Mouse (Mus musculus): ENCODE measurements around the gene Grm8. TPM values are rescaled to one million over a fixed set of nuclear protein-coding genes. Genes with fewer than 3 reads are reported as not detected.

Gene Grm8
- polyA plus RNA-seq, 1 experiment from 2014 or later, result 3.0 TPM

DNA sequence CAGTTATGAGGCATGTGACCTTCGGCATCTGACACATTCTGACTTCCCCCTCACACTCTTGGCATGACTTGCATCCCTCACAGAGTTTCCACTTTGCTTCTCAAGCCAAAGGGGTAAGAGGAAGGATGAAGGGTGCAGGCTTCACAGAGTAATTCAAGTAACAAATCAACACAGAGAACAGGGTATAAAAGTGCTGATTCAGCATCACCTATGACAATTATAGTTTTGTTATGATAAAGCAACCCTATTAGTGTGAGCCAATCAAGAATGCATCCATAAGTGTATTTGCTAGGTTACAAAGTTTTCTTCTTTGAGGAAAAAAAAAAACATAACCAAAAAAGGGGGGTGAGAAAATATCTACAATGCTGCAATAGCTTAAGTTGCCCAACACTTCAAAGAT lies 117.3 kb downstream of the Grm8 start:
- Histone ChIP-seq H3K9ac (no peak overlapping the region), H3K36me3 (replicated peaks) (no peaks in the 10 kb centered on the region), H3K27ac (no peak overlapping the region), H3K4me1 (no peaks in the 10 kb centered on the region), H3K9me3 (no peaks in the 10 kb centered on the region), H3K4me2 (no peak overlapping the region), H3K27me3 (no peaks in the 10 kb centered on the region), H3K4me3 (replicated peaks) (no peak overlapping the region)
- WGBS, result 74% methylated on average over 1 of the region's 1 CpGs
- no peak for ATAC-seq (ENCODE audit: low FRiP score)

- H3K4me3 ChIP-seq (replicated peaks), result no peak overlapping the region
- H3K27me3 ChIP-seq, result no peaks in the 10 kb centered on the region
- 91% methylated on average over 3 of the region's 3 CpGs for WGBS
- no peak overlapping the region for H3K4me2 ChIP-seq
- H3K36me3 ChIP-seq (replicated peaks), result no peaks in the 10 kb centered on the region
- no peak for ATAC-seq (ENCODE audit: low FRiP score)
- H3K9me3 ChIP-seq, result no peaks in the 10 kb centered on the region
- H3K9ac ChIP-seq, result no peak overlapping the region
- H3K27ac ChIP-seq, result no peak overlapping the region
- H3K4me1 ChIP-seq, result no peaks in the 10 kb centered on the region
These were observed 128.0 kb downstream of the Grm8 start for GRCm38 (mm10) chr6:28007001-28007400.

DNA sequence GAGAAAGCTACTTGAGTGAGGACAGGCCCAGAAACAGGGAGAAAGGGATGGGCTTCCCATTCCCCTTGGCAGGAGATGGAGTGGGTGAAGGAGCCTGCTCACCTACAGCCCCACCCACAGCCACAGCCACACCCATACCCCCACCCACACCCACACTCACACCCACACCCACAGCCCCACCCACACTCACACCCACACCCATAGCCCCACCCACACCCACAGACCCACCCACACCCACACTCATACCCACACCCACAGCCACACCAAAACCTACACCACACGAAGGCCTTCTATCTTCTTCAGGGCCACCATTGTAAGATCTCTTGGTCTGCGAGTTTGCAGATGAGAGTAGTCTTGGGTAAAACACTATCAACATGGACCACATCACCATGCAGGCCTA lies 137.7 kb downstream of the Grm8 start:
- H3K4me2 ChIP-seq, result no peak overlapping the region
- WGBS, result 95% methylated on average over 2 of the region's 2 CpGs
- no peaks in the 10 kb centered on the region for H3K4me1 ChIP-seq
- H3K27me3 ChIP-seq, result no peaks in the 10 kb centered on the region
- H3K4me3 ChIP-seq (replicated peaks), result no peak overlapping the region
- no peaks in the 10 kb centered on the region for H3K36me3 ChIP-seq (replicated peaks)
- H3K9me3 ChIP-seq, result no peaks in the 10 kb centered on the region
- H3K27ac ChIP-seq, result no peak overlapping the region
- no peak for ATAC-seq (ENCODE audit: low FRiP score)
- no peak overlapping the region for H3K9ac ChIP-seq

DNA sequence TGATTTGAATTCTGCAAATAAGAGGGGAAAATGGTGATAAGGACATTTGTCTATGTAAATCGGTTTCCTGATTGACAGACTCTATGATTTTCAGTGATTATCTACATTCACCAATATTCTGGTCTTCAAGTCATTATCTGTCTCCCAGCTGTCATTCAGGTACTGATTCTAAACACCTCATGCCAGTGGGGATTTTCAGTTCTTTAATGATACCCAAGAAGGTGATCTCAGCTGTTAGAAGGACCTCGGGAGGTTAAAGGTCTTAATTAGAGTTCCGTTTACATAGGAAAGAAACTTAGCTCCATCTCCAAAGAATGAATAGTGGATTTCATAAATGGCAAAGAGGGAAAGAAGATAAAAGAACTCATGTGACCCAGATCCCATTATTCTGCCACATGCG lies 143.7 kb downstream of the Grm8 start:
- ATAC-seq (ENCODE audit: low FRiP score), result no peak
- 57% methylated on average over 4 of the region's 4 CpGs for WGBS
- no peak overlapping the region for H3K27ac ChIP-seq

DNA sequence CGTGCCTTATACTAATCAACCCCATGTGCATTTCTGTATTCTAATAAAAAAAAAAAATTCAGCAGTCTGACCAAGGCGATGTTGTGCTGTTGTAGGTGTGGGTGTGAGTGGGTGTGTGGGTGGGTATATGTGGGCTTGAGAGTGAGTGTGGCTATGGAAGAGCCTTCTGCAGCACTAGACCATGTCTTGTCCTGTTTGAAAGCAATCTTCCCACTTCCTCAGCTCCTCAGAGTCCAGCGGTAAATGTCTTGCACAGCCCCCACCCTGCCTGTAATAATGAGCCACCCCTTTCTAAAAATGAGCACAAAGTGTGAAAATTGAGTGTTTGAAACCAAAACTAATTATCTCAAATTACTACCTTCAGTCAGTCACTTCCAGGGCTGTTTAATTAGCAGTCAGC lies 152.4 kb downstream of the Grm8 start:
- Histone ChIP-seq H3K4me1 (no peaks in the 10 kb centered on the region; the same call in 1 of the 2 replicates), H3K36me3 (replicated peaks) (no peaks in the 10 kb centered on the region), H3K4me3 (replicated peaks) (no peak overlapping the region), H3K4me2 (no peak overlapping the region), H3K27ac (no peak overlapping the region), H3K27me3 (no peaks in the 10 kb centered on the region; the same call in 1 of the 2 replicates), H3K9ac (no peak overlapping the region), H3K9me3 (no peaks in the 10 kb centered on the region)
- whole genome bisulfite sequencing, result 76% methylated on average over 3 of the region's 3 CpGs
- peak; percentile 41; the same call in 1 of the 2 replicates for ATAC-seq (ENCODE audit: low FRiP score)

More for the DNA sequence above, 143.7 kb downstream of the Grm8 start:
- Histone ChIP-seq H3K9me3 (no peaks in the 10 kb centered on the region), H3K4me2 (no peak overlapping the region), H3K4me1 (no peaks in the 10 kb centered on the region), H3K36me3 (replicated peaks) (no peaks in the 10 kb centered on the region), H3K4me3 (replicated peaks) (no peak overlapping the region), H3K27me3 (no peaks in the 10 kb centered on the region), H3K9ac (no peak overlapping the region)

- WGBS, result 38% methylated on average over 1 of the region's 1 CpGs
- Histone ChIP-seq H3K9me3 (no peaks in the 10 kb centered on the region), H3K27me3 (no peaks in the 10 kb centered on the region; the same call in 1 of the 2 replicates), H3K4me1 (no peaks in the 10 kb centered on the region; the same call in 1 of the 2 replicates), H3K27ac (no peak overlapping the region), H3K36me3 (replicated peaks) (no peaks in the 10 kb centered on the region), H3K4me3 (replicated peaks) (no peak overlapping the region), H3K4me2 (no peak overlapping the region), H3K9ac (no peak overlapping the region)
- ATAC-seq (ENCODE audit: low FRiP score), result no peak
These were observed 153.0 kb downstream of the Grm8 start for GRCm38 (mm10) chr6:27982021-27982420.

- H3K4me2 ChIP-seq, result no peak overlapping the region
- H3K4me1 ChIP-seq, result no peaks in the 10 kb centered on the region
- no peaks in the 10 kb centered on the region for H3K36me3 ChIP-seq (replicated peaks)
- no peak overlapping the region for H3K27ac ChIP-seq
- no peak overlapping the region for H3K9ac ChIP-seq
- H3K9me3 ChIP-seq, result no peaks in the 10 kb centered on the region
- H3K4me3 ChIP-seq (replicated peaks), result no peak overlapping the region
- 90% methylated on average over 5 of the region's 5 CpGs for WGBS
- ATAC-seq (ENCODE audit: low FRiP score), result no peak
- no peaks in the 10 kb centered on the region for H3K27me3 ChIP-seq
These were observed 157.6 kb downstream of the Grm8 start for GRCm38 (mm10) chr6:27977361-27977760.

DNA sequence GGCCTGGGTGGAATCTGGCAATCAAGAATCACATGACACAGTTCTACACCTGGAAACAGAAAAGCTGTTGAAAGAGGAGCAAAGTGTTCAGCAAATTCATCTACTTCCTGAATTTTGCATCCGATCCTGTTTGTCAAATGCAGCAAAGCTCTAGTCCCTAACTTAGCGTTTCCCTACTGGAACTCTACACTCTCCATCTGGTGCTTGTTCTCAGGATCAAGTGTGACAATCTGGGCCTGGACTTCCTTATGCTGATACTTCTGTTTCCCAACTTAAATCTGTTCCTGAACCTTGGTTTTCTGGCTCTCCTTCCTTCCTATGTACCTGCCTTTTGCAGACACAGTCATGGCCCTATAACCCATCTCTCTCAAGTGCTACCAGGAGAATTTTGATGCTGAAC lies 166.1 kb downstream of the Grm8 start:
- no peaks in the 10 kb centered on the region for H3K9me3 ChIP-seq
- H3K4me3 ChIP-seq (replicated peaks), result no peak overlapping the region
- H3K36me3 ChIP-seq (replicated peaks), result no peaks in the 10 kb centered on the region
- no peak for ATAC-seq (ENCODE audit: low FRiP score)
- no peak overlapping the region for H3K27ac ChIP-seq
- H3K4me2 ChIP-seq, result no peak overlapping the region
- no peak overlapping the region for H3K9ac ChIP-seq
- no peaks in the 10 kb centered on the region for H3K4me1 ChIP-seq
- WGBS, result 90% methylated on average over 2 of the region's 2 CpGs
- no peaks in the 10 kb centered on the region for H3K27me3 ChIP-seq

DNA sequence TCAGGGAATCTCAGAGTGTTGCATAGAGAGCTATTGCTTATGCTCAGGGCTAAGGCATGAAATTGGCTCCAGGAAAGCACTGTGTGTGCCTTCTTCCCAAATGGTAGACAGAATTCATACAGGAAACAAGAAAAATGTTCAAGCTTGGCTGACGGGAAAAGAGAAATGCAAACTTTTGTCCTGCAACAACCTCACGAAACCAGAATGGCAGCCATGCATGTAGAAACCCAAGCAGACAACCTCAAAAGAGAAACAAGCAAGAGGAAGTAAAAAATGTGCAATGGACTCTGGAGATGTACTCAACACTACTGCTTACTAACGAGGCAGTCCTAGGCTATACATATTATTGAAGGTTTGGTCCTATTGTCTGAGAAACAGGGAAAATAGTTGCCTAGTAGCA lies 167.9 kb downstream of the Grm8 start:
- H3K27me3 ChIP-seq, result no peaks in the 10 kb centered on the region
- H3K36me3 ChIP-seq (replicated peaks), result no peaks in the 10 kb centered on the region
- H3K9ac ChIP-seq, result no peak overlapping the region
- no peak overlapping the region for H3K27ac ChIP-seq
- no peaks in the 10 kb centered on the region for H3K4me1 ChIP-seq
- no peak for ATAC-seq (ENCODE audit: low FRiP score)
- no peak overlapping the region for H3K4me2 ChIP-seq
- 88% methylated on average over 3 of the region's 3 CpGs for WGBS
- no peak overlapping the region for H3K4me3 ChIP-seq (replicated peaks)
- H3K9me3 ChIP-seq, result no peaks in the 10 kb centered on the region

DNA sequence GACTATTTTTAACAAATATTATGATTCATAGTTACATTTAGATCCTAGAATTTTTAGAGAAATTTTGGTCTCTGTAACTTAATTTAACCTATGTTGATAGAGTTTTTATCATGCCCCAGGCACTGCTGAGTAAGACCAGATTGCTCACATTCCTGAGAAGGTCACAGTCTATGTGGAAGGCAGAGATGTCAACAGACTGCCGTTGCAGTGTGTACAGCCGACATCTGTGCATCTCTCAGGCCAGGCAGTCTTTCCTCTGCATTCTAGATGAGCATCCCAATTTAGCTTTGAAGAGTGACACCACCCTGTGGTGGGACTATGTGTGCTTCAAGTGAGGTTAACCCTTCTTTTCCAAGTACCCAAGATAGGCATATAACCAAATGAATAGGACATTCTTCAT lies 169.7 kb downstream of the Grm8 start:
- H3K27ac ChIP-seq, result no peak overlapping the region
- ATAC-seq (ENCODE audit: low FRiP score), result no peak
- no peaks in the 10 kb centered on the region for H3K9me3 ChIP-seq
- H3K4me1 ChIP-seq, result no peaks in the 10 kb centered on the region
- 73% methylated on average over 2 of the region's 2 CpGs for WGBS
- H3K9ac ChIP-seq, result no peak overlapping the region
- H3K27me3 ChIP-seq, result no peaks in the 10 kb centered on the region
- no peak overlapping the region for H3K4me3 ChIP-seq (replicated peaks)
- H3K4me2 ChIP-seq, result no peak overlapping the region
- no peaks in the 10 kb centered on the region for H3K36me3 ChIP-seq (replicated peaks)

GRCm38 (mm10) chr6:27963887-27964286 lies 171.1 kb downstream of the Grm8 start:
- ATAC-seq (ENCODE audit: low FRiP score), result no peak
- Histone ChIP-seq H3K27ac (no peak overlapping the region), H3K4me3 (replicated peaks) (no peak overlapping the region), H3K36me3 (replicated peaks) (no peaks in the 10 kb centered on the region), H3K4me2 (no peak overlapping the region), H3K9me3 (no peaks in the 10 kb centered on the region), H3K27me3 (no peaks in the 10 kb centered on the region), H3K9ac (no peak overlapping the region), H3K4me1 (no peaks in the 10 kb centered on the region)
- 87% methylated on average over 1 of the region's 1 CpGs for WGBS

DNA sequence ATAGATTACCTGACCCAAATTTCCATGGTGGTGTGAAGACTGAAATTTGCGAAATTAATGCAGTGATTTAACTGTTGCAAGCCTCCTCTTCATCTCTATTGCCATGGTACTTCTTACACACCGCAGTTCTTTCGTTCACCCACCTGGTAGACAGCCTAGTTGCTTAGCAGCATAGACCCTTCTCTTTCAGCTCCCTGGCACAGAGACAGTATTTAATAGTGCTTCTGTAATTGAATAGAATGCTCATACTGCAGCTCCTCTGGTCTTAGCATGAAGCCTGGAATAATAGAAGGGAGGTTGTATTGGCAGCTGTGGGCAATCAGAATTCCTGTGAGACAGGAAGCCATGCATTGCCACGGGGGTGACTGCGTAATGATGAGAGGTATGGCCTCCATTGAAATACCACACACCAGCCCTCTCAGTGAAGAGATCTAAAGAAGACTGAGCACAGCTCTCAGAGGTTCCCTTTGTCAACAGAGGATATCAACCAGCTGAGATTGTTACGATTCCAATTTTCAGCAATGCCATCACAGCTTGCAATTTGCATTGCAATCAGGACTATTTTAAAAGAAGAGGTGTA lies 178.6 kb downstream of the Grm8 start:
- no peak overlapping the region for H3K4me2 ChIP-seq
- no peaks in the 10 kb centered on the region for H3K9me3 ChIP-seq
- ATAC-seq (ENCODE audit: low FRiP score), result no peak
- H3K9ac ChIP-seq, result no peak overlapping the region
- no peaks in the 10 kb centered on the region for H3K27me3 ChIP-seq
- H3K4me1 ChIP-seq, result no peaks in the 10 kb centered on the region
- WGBS, result 69% methylated on average over 6 of the region's 6 CpGs
- H3K36me3 ChIP-seq (replicated peaks), result no peaks in the 10 kb centered on the region
- no peak overlapping the region for H3K27ac ChIP-seq
- no peak overlapping the region for H3K4me3 ChIP-seq (replicated peaks)

DNA sequence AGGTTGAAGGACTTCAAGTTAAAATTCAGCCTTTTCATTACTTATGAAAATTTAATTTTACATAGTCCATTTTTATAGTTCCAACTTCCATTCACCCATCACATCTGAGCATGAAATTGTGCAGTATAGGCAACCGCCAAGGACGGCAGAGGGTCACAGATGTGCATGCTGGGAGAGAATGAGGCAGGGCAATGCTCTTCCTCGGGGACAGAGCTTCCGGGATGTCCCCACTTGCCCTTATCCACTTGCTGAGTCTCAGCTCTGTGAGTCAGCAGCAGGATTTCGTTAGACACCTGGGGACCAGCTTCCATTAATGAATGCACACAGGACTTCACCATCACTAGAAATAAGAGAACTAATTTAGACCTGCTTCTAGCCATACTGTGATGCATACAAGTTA lies 183.5 kb downstream of the Grm8 start:
- no peaks in the 10 kb centered on the region for H3K4me1 ChIP-seq
- H3K9me3 ChIP-seq, result no peaks in the 10 kb centered on the region
- no peak overlapping the region for H3K9ac ChIP-seq
- WGBS, result 84% methylated on average over 5 of the region's 5 CpGs
- H3K36me3 ChIP-seq (replicated peaks), result no peaks in the 10 kb centered on the region
- no peaks in the 10 kb centered on the region for H3K27me3 ChIP-seq
- H3K4me2 ChIP-seq, result no peak overlapping the region
- no peak overlapping the region for H3K27ac ChIP-seq
- ATAC-seq (ENCODE audit: low FRiP score), result no peak
- H3K4me3 ChIP-seq (replicated peaks), result no peak overlapping the region
